Mouse (Mus musculus): ENCODE measurements around the gene 2900026A02Rik. TPM values are rescaled to one million over a fixed set of nuclear protein-coding genes. Genes with fewer than 3 reads are reported as not detected.

Gene 2900026A02Rik
- polyA plus RNA-seq, 1 experiment from 2014 or later, result 1.2 TPM

DNA sequence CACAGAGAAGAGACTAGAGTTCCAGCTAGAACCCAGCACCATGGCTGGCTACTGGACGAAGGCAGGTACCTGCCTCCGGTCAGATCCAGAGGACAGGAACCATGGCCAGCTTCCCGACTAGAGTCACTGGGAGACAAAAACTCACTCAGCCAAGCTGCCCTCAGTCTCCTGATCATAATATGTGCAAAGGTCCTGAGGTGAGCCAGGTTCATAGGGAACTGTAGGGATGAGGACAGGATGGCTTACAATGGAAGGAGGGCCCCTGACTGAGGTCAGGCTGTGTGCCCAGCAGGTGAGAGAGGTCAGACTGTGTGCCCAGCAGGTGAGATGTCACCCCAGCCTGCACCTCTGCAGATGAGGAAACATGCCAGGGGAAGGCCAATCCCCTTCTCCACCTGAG lies 81.0 kb downstream of the 2900026A02Rik start:
- H3K9ac ChIP-seq (ENCODE audit: low read length), result no peak overlapping the region
- peaks cover 15% of the 10 kb centered on the region for H3K4me1 ChIP-seq (ENCODE audit: control insufficient read depth, insufficient read depth, low read length)
- H3K4me2 ChIP-seq, result no peak overlapping the region
- peaks cover 28% of the 10 kb centered on the region; the same call in 1 of the 2 replicates for H3K27me3 ChIP-seq (ENCODE audit: control insufficient read depth, insufficient read depth, low read length)
- no peaks in the 10 kb centered on the region for H3K9me3 ChIP-seq (ENCODE audit: control insufficient read depth, low read length)
- 95% methylated on average over 3 of the region's 3 CpGs for WGBS
- DNase-seq (ENCODE audit: low spot score, missing footprints), result no peak
- H3K27ac ChIP-seq (ENCODE audit: low read depth, low read length), result no peak overlapping the region
- ATAC-seq (ENCODE audit: low FRiP score), result no peak
- H3K4me3 ChIP-seq (ENCODE audit: low read depth, low read length), result no peak overlapping the region
- H3K36me3 ChIP-seq (ENCODE audit: control insufficient read depth, insufficient read depth, low read length), result no peaks in the 10 kb centered on the region

GRCm38 (mm10) chr5:113139064-113139726 lies 81.8 kb downstream of the 2900026A02Rik start:
- Histone ChIP-seq H3K36me3 (ENCODE audit: control insufficient read depth, insufficient read depth, low read length) (no peaks in the 10 kb centered on the region), H3K27ac (ENCODE audit: low read depth, low read length) (no peak overlapping the region), H3K4me1 (ENCODE audit: control insufficient read depth, insufficient read depth, low read length) (peaks cover 13% of the 10 kb centered on the region), H3K4me3 (ENCODE audit: low read depth, low read length) (peak overlapping the region; percentile 39; the same call in 1 of the 2 replicates), H3K4me2 (peak overlapping the region; percentile 89), H3K9ac (ENCODE audit: low read length) (peak overlapping the region; percentile 57; the same call in 1 of the 2 replicates), H3K27me3 (ENCODE audit: control insufficient read depth, insufficient read depth, low read length) (peaks cover 28% of the 10 kb centered on the region; the same call in 1 of the 2 replicates), H3K9me3 (ENCODE audit: control insufficient read depth, low read length) (no peaks in the 10 kb centered on the region)
- DNase-seq (ENCODE audit: low spot score, missing footprints) (no peak), ATAC-seq (ENCODE audit: low FRiP score) (peak; percentile 33)
- WGBS, result 66% methylated on average over 7 of the region's 7 CpGs

DNA sequence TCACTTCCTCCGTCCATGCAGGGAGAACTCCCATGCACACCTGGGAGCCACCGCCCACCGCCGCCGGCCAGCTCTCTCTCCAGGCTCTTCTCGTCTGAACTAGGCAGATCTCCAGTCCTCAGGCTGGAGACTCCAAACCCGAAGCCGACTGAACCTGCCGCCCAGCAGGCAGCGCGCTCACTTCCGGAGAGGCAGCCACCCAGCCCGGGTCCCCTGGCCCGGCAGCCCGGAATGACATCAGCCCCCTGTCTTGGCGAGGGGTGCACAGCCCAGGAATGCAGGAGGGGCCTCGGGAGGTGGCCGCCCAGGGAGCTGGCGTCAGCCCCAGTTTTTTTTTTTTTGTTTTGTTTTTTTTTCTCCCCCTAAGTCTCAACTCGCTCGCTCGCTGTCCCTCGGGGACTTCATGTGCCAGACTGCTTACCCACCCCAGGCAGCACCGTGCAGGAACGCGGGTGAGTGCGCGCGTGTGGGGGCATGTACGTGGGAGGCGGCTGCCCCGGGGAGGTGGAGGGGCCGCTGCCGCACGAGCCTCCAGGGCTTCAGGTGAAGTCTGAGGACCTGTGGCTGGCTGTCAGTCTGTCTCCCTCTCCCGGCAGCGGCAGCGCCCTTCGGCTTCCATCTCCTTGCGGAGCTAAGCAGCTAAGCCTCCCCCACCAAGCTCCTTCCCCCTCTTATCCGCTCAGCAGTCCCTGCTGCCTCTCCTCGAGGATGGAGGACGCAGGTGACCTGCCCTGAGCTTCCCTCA lies 82.5 kb downstream of the 2900026A02Rik start:
- Histone ChIP-seq H3K4me2 (peak overlapping the region; percentile 89), H3K9me3 (ENCODE audit: control insufficient read depth, low read length) (no peaks in the 10 kb centered on the region), H3K27me3 (ENCODE audit: control insufficient read depth, insufficient read depth, low read length) (peaks cover 28% of the 10 kb centered on the region; the same call in 1 of the 2 replicates), H3K36me3 (ENCODE audit: control insufficient read depth, insufficient read depth, low read length) (no peaks in the 10 kb centered on the region), H3K27ac (ENCODE audit: low read depth, low read length) (no peak overlapping the region), H3K4me1 (ENCODE audit: control insufficient read depth, insufficient read depth, low read length) (peaks cover 13% of the 10 kb centered on the region), H3K4me3 (ENCODE audit: low read depth, low read length) (peak overlapping the region; percentile 39), H3K9ac (ENCODE audit: low read length) (peak overlapping the region; percentile 57)
- under 1% methylated on average over 43 of the region's 43 CpGs for WGBS
- DNase-seq (ENCODE audit: low spot score, missing footprints) (peak; percentile 88), ATAC-seq (ENCODE audit: low FRiP score) (peak; percentile 51; the same call in 1 of the 2 replicates)

GRCm38 (mm10) chr5:113137691-113138318 lies 83.2 kb downstream of the 2900026A02Rik start:
- H3K27ac ChIP-seq (ENCODE audit: low read depth, low read length), result no peak overlapping the region

DNA sequence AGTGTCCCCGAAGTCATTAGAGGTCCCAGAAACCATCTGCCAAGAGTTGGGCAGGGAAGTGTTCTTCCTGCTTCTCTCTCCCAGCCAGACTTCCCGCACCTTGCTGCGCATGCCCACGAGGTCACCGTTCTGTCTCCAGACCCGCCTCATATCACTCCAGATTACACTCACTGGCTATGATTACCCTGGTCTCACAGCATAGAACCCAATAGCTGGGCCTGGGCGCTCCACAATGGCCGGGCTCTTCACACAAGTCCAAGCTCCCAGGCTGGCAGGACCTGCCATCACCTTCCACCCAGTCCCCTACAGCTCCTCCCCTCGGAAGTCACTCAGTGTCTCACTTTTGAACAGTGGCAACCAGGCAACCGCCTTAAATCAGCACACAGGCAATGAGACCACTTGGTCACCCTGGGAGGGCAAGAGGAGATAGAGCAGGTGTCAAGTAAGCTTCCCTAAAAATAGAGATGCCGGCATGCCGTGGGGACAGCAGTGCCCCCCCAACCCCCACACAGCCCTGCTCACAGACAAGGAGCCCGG lies 84.0 kb downstream of the 2900026A02Rik start:
- peak; percentile 89 for DNase-seq (ENCODE audit: low spot score, missing footprints)
- peaks cover 22% of the 10 kb centered on the region for H3K4me1 ChIP-seq (ENCODE audit: control insufficient read depth, insufficient read depth, low read length)
- no peak for ATAC-seq (ENCODE audit: low FRiP score)
- 69% methylated on average over 13 of the region's 13 CpGs for WGBS
- no peak overlapping the region for H3K9ac ChIP-seq (ENCODE audit: low read length)
- no peaks in the 10 kb centered on the region for H3K9me3 ChIP-seq (ENCODE audit: control insufficient read depth, low read length)
- no peak overlapping the region for H3K4me3 ChIP-seq (ENCODE audit: low read depth, low read length)
- no peak overlapping the region for H3K27ac ChIP-seq (ENCODE audit: low read depth, low read length)
- H3K4me2 ChIP-seq, result no peak overlapping the region
- peaks cover 28% of the 10 kb centered on the region; the same call in 1 of the 2 replicates for H3K27me3 ChIP-seq (ENCODE audit: control insufficient read depth, insufficient read depth, low read length)
- no peaks in the 10 kb centered on the region for H3K36me3 ChIP-seq (ENCODE audit: control insufficient read depth, insufficient read depth, low read length)

More at GRCm38 (mm10) chr5:113137691-113138318, 83.2 kb downstream of the 2900026A02Rik start:
- H3K4me1 ChIP-seq (ENCODE audit: control insufficient read depth, insufficient read depth, low read length), result peaks cover 18% of the 10 kb centered on the region
- H3K4me2 ChIP-seq, result peak overlapping the region; percentile 89
- H3K4me3 ChIP-seq (ENCODE audit: low read depth, low read length), result peak overlapping the region; percentile 39
- no peak for ATAC-seq (ENCODE audit: low FRiP score)
- peak overlapping the region; percentile 57 for H3K9ac ChIP-seq (ENCODE audit: low read length)
- no peaks in the 10 kb centered on the region for H3K36me3 ChIP-seq (ENCODE audit: control insufficient read depth, insufficient read depth, low read length)
- DNase-seq (ENCODE audit: low spot score, missing footprints), result peak; percentile 90
- H3K9me3 ChIP-seq (ENCODE audit: control insufficient read depth, low read length), result no peaks in the 10 kb centered on the region
- 10% methylated on average over 36 of the region's 36 CpGs for WGBS
- peaks cover 28% of the 10 kb centered on the region; the same call in 1 of the 2 replicates for H3K27me3 ChIP-seq (ENCODE audit: control insufficient read depth, insufficient read depth, low read length)

DNA sequence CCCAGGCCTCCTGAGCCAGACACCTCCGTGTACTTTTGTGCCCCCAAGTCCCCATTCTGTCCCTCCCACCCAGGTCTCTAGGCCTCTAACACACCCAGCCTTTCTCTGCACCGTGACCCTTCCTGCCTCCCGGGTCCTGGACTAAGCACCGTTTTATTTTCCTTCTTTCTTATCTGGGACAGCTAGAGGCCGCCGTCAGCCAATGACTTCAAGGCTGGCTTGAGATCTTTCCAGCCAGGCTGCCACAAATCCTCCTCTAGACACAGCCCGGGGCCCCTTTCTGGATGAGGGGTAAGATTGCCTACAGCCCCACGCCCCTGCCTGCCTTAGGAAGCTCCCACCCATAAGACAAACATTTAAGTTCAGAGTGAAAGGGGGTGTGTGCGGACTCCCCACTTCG lies 85.5 kb downstream of the 2900026A02Rik start:
- Histone ChIP-seq H3K27ac (ENCODE audit: low read depth, low read length) (no peak overlapping the region), H3K36me3 (ENCODE audit: control insufficient read depth, insufficient read depth, low read length) (no peaks in the 10 kb centered on the region)

GRCm38 (mm10) chr5:113133722-113134710 lies 87.0 kb downstream of the 2900026A02Rik start:
- WGBS, result 91% methylated on average over 19 of the region's 19 CpGs
- H3K27ac ChIP-seq (ENCODE audit: low read depth, low read length), result peak overlapping the region; percentile 64
- H3K9me3 ChIP-seq (ENCODE audit: control insufficient read depth, low read length), result no peaks in the 10 kb centered on the region
- ATAC-seq (ENCODE audit: low FRiP score) (no peak), DNase-seq (ENCODE audit: low spot score, missing footprints) (peak; percentile 89)
- H3K27me3 ChIP-seq (ENCODE audit: control insufficient read depth, insufficient read depth, low read length), result peaks cover 26% of the 10 kb centered on the region; the same call in 1 of the 2 replicates
- no peak overlapping the region for H3K4me2 ChIP-seq
- no peaks in the 10 kb centered on the region for H3K36me3 ChIP-seq (ENCODE audit: control insufficient read depth, insufficient read depth, low read length)
- H3K4me3 ChIP-seq (ENCODE audit: low read depth, low read length), result no peak overlapping the region
- no peak overlapping the region for H3K9ac ChIP-seq (ENCODE audit: low read length)
- H3K4me1 ChIP-seq (ENCODE audit: control insufficient read depth, insufficient read depth, low read length), result peaks cover 21% of the 10 kb centered on the region

More for the DNA sequence above, 85.5 kb downstream of the 2900026A02Rik start:
- no peak overlapping the region for H3K4me2 ChIP-seq
- no peak for DNase-seq (ENCODE audit: low spot score, missing footprints)
- peaks cover 22% of the 10 kb centered on the region for H3K4me1 ChIP-seq (ENCODE audit: control insufficient read depth, insufficient read depth, low read length)
- no peak for ATAC-seq (ENCODE audit: low FRiP score)
- peaks cover 28% of the 10 kb centered on the region; the same call in 1 of the 2 replicates for H3K27me3 ChIP-seq (ENCODE audit: control insufficient read depth, insufficient read depth, low read length)
- H3K9ac ChIP-seq (ENCODE audit: low read length), result no peak overlapping the region; the same call in 1 of the 2 replicates
- WGBS, result 40% methylated on average over 10 of the region's 10 CpGs
- no peaks in the 10 kb centered on the region for H3K9me3 ChIP-seq (ENCODE audit: control insufficient read depth, low read length)
- H3K4me3 ChIP-seq (ENCODE audit: low read depth, low read length), result no peak overlapping the region

DNA sequence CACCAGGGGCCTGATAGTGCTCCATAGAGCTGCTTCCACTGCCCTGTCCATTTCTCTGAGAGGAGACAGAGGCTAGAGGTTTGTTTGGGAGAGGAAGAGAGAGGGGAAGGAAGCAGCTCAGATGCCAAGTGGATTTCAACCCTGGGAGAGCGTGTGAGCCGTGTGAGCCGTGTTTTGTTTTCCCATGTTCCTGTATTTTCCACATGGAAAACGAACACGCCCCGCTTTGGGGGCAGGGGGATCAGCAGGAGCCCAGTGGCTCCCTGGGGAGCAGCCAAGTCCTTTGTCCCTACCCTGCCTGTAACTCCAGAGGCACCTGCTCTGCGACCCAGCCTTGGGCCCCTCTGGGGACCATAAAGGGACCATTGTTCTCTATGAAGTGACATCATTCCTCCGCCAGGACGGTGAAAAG lies 88.0 kb downstream of the 2900026A02Rik start:
- Histone ChIP-seq H3K4me2 (0 out of 2 replicates have a peak overlapping the region, but pooled peaks have one; percentile 10), H3K4me1 (ENCODE audit: control insufficient read depth, insufficient read depth, low read length) (peaks cover 16% of the 10 kb centered on the region), H3K9me3 (ENCODE audit: control insufficient read depth, low read length) (no peaks in the 10 kb centered on the region), H3K27ac (ENCODE audit: low read depth, low read length) (peak overlapping the region; percentile 64), H3K27me3 (ENCODE audit: control insufficient read depth, insufficient read depth, low read length) (peaks cover 17% of the 10 kb centered on the region; the same call in 1 of the 2 replicates), H3K36me3 (ENCODE audit: control insufficient read depth, insufficient read depth, low read length) (no peaks in the 10 kb centered on the region), H3K4me3 (ENCODE audit: low read depth, low read length) (no peak overlapping the region), H3K9ac (ENCODE audit: low read length) (peak overlapping the region; percentile 58)
- peak; percentile 94 for DNase-seq (ENCODE audit: low spot score, missing footprints)
- ATAC-seq (ENCODE audit: low FRiP score), result peak; percentile 82
- WGBS, result 10% methylated on average over 9 of the region's 9 CpGs
